Mouse (Mus musculus) thymus, postnatal 36 days (tissue): ENCODE measurements around the gene Hapln1.

Source experiments
- DNase-seq, 2 experiments: peaks; one replicate each; pipeline ENCODE4 v3.0.0; 2022; ENCODE audit warnings: mixed read lengths in 2 of 2

The Hapln1 gene

DNA sequence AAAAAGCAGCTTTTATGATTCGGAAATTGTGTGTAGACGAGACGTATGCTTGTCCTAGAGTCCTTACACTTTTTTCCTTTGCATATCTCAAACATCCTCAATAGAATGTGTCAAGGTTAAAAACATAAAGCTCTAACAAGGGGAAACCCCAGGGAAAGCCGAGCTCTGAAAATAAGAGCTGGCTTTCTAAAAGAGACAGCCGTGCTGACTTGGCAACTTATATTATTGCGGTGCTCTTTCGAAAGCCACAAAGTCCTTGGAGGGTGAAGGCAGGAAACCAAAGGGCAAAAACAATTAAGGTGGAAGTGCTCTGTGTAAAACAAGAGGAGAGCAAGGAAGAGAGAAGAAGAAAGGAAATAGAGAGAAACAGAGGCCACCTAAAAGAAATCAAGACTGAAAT is 60.9 kb downstream of the Hapln1 start:
- no peak for DNase-seq

DNA sequence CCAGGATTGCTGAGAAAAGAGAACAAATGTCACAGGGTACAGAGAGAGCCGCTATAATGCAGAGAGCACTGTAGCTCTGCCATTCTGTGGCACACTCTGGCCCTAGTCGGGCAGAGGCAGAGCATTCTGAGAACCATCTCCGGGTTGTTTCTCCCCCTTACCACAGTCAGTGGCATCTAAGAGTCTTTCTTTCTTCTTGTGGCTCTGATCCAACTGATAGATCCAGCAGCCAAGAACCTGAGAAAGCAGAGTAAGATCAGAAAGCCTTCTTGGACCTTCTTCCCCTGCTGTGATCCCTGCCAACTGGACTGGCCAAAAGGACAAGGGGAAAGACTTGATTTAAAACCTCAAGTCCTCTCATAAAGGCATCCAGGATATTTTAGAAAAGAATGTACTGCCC is 63.7 kb downstream of the Hapln1 start:
- DNase-seq, result no peak

DNA sequence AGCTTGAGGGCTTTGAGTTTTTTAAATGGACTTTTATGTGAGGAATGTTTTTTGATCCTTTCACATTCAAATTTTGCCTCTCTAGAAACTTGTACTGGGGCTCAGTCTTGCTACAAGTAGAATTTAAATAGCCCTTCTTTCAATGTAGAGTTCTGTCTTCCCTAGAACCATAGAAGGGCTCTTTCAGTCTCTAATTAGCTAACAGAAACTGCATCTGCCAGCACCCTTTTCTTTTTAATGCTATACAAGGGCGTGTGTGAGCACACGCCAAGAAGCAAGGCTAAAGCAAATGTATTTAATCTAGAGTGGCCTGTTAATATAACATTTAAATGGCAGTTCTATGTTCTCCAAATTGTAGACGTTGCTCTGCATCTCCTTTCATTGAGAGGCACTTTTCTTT is 67.8 kb downstream of the Hapln1 start:
- no peak for DNase-seq

DNA sequence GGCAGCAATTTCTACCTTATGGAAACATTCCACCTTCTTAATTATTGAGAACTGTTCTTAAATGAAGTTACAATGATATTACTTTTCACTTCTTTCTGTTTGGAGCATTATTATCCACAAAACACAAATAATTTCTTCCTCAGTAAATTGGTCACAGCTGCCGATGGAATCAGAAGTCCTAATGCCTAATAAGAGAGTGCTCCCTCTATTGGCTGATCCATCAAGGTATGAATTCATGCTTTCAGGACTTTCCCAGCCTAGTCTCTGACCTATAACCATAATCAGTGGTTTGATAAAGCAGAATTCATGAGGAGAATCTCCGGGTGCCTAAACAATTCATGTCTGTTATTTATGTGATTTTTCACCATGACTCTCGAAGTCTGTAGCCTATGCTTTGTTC is 79.5 kb downstream of the Hapln1 start:
- no peak for DNase-seq

DNA sequence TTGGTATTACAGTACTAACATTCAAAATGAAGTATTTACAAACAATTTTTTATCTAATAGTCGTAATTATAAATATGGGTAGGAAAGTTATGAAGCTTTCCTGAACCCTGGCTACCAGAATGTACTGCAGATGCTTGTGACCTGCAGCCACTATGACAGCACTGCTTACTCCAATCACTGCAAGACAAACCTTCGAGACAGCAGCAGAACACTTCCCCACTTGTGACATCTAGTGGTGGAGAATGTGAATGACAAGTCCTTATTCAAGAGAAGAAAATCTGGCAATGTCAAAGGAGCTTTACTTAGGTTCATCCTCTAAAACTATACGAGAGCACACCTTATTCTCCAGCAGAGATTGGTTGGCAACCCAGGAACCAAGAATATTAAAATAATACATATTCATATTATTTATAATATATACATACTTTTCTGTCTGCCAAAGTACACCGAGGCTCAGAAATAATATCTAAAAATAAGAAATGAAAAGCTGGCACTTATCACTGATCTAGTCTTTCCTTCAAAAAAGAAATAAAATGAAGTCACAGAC is 94.6 kb downstream of the Hapln1 start:
- no peak for DNase-seq

DNA sequence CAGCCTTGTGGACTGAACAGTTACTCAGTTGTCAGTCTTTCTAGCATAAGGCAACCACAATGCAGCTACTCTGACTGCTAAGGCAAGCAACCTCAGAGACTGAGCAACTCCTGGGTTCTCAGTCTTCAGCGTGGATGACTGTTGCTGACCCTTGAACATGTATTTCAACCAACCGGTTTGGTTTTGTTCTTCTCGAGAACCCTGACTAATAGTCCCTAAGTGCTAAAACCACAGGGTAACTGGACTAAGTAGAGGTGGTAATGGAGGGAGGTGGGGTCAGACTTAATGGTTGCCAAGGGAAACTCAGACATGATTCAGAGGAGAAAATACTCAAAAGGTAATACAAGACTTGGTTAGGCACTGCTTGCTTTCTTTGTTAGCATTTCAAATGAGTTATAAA is 97.4 kb downstream of the Hapln1 start:
- no peak for DNase-seq

DNA sequence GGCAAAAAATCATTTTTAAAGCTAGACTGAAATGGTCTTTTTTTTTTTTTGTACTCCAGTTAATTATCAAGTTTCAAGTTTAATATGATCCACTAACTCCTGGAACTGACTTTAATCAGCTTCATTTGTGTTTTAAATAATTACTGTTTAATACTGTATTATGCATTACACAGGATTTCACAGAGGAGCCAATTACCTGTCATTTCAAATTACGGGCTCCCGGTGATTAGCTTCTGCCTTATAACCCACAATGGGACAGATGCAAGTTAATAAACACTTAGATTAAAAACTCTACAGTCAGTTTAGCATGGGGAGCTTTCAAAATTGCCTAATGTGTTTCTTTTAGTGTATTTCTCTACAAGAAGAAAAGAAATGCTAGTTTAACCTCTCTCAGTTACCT is 106.0 kb downstream of the Hapln1 start:
- DNase-seq, result no peak

DNA sequence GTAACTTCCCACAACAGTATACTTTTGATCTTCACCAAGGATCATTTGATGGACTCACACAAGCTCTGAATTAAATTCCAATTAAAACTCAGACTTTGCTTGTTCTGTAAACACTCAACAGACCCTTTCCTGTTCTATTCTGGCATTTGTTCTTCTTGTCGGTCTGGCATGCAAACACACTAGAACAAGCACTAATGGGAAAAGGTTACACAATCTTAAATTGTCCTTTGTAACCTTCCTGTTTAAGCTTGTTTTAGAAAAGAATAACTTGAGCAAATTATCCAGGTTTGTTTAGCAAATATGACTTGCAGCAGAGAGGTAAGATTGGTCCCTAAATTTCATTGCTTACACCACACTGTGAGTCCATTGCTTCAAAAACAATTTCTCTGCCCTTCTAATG is 113.2 kb downstream of the Hapln1 start:
- DNase-seq, result no peak

DNA sequence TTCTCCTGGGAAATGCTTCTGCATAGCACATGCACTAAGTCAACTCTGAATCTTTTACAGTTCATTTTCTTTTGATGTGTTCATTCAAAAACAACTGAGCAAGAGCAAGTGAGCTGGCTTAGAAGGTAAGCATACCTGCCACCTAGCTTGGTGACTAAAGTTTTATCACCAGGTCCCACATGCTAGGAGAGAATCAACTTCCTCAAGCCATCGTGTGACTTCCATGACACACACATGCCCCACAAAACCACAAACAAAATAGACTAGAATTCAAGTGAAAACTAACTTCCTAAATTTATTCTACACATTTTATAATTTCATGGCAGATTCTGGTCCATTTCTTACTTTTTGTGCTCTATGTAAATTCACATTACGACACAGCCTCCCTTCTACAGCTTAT is 113.7 kb downstream of the Hapln1 start:
- no peak for DNase-seq

DNA sequence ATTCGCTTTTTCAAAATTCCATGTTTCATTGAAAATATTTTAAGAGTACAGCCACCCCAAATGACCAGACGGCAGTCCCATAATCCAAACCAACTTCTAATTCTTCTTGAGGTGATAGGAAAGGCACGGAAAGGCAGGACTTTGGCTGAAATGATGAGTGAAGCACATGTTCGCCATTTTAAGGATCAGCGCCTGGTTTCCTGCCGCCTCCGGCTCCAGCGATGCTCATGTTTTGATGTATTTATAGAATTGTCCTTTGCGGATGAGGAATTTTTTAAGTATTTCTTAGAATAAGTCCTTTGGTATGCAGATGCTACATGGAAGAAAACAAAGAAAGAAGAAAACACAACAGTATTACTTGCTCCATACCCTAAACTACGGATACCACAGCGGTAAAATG is 117.5 kb downstream of the Hapln1 start:
- DNase-seq, result no peak
